Mouse (Mus musculus) hindbrain, embryonic 14.5 days (tissue): ENCODE measurements around the gene Ier5. TPM values are rescaled to one million over a fixed set of nuclear protein-coding genes. Genes with fewer than 3 reads are reported as not detected.

Experiments used
- ATAC-seq: fragments of 200-750 bp; cut with Nextera tagmentation; 2 replicates; pipeline ENCODE4 v1.8.0; 2017; ENCODE audit warnings: moderate number of reproducible peaks, mild to moderate bottlenecking, moderate TSS enrichment, moderate library complexity; ENCODE audit not compliant: low FRiP score
- DNase-seq: peaks from one replicate; pipeline ENCODE4 v3.0.0-alpha.2; 2015; ENCODE audit warnings: low spot score
- H3K27ac ChIP-seq: fragments of 300-500 bp; sonication (generic); 2 replicates; pipeline ENCODE4 v1.5.1; 2014; ENCODE audit warnings: mild to moderate bottlenecking, moderate library complexity
- H3K27me3 ChIP-seq: fragments of 300-500 bp; sonication (generic); 2 replicates; pipeline ENCODE4 v1.6.1; 2014; ENCODE audit warnings: mild to moderate bottlenecking, low read length, mixed read lengths; ENCODE audit not compliant: control insufficient read depth, insufficient read depth
- H3K36me3 ChIP-seq: fragments of 300-500 bp; sonication (generic); replicated peaks from 2 replicates; pipeline ENCODE4 v1.6.1; 2014; ENCODE audit not compliant: control insufficient read depth, insufficient read depth
- H3K4me1 ChIP-seq: fragments of 300-500 bp; sonication (generic); replicated peaks from 2 replicates; pipeline ENCODE4 v1.6.1; 2014; ENCODE audit warnings: antibody characterized with exemption, low read length, mixed read lengths; ENCODE audit not compliant: control insufficient read depth, insufficient read depth
- H3K4me2 ChIP-seq: fragments of 300-500 bp; sonication (generic); replicated peaks from 2 replicates; pipeline ENCODE4 v1.6.1; 2014; ENCODE audit warnings: mild to moderate bottlenecking, moderate library complexity
- H3K4me3 ChIP-seq: fragments of 300-500 bp; sonication (generic); replicated peaks from 2 replicates; pipeline ENCODE4 v1.5.1; 2014; ENCODE audit warnings: mild to moderate bottlenecking, low read length
- H3K9ac ChIP-seq: fragments of 300-500 bp; sonication (generic); 2 replicates; pipeline ENCODE4 v1.6.1; 2014
- H3K9me3 ChIP-seq: fragments of 300-500 bp; sonication (generic); 2 replicates; pipeline ENCODE4 v1.6.1; 2016; ENCODE audit warnings: low read length; ENCODE audit not compliant: control insufficient read depth
- WGBS: fragments of 180-500 bp; shearing (Covaris S2); extraction: QIAGEN DNeasy Blood & Tissue Kit; methylation state at CpG from one replicate; pipeline ENCODE4 v1.1.7; 2014; 5-methylcytosine and 5-hydroxymethylcytosine counted together
- polyA plus RNA-seq: library from polyadenylated mRNA; unstranded; fragments of >200 nt; fragmentation: Nextera tagmentation; extraction: Ambion mirVana; gene quantifications from 2 replicates; pipeline ENCODE4 v1.2.1, GENCODE M21; 2014

The Ier5 gene
- polyA plus RNA-seq, 1 experiment from 2014 or later: 10.5 TPM

- WGBS: 20% methylated on average over 7 of the region's 7 CpGs
- no peak overlapping the region for H3K4me2 ChIP-seq
- DNase-seq: no peak
Measured at GRCm38 (mm10) chr1:155071287-155071876, 28.1 kb downstream of the Ier5 start.

DNA sequence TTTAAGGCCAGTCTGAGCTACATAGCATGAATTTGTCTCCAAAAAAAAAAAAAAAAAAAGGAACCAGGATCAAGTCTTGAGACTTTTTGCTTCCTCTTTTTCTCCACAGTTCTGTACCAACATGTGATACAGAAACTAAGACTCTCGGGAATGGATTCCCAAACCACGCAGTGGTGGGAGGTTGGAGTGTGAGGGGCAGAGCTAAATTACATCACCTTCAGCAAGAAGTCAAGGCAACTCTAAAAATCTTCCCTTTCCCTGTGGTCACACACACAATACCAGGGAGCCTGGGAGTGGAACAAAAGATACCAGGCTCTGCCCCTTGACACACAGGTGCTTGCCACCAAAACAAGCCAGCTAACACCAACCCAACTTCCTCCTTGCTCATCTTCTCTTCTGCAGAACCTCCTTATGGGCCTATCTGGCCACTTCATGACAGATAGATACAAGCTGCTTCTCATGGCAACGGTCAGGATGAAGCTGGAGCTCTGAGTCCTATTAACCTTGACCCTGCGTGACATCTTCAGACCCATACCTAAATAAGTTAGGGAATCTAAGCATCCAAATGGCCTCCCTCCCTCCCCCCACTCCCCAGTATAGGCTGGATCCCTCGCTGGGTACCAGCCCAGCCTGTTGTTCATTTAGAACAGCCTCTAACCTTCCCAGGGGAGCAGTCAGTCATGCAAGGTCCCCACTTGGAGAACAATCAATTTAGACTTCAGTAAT, 28.7 kb downstream of the Ier5 start:
- H3K4me3 ChIP-seq: no peak overlapping the region
- H3K27me3 ChIP-seq: no peaks in the 10 kb centered on the region
- no peak overlapping the region for H3K9ac ChIP-seq
- no peaks in the 10 kb centered on the region for H3K9me3 ChIP-seq
- peaks cover 20% of the 10 kb centered on the region for H3K4me1 ChIP-seq
- H3K36me3 ChIP-seq: no peaks in the 10 kb centered on the region
- DNase-seq (no peak), ATAC-seq (no peak)
- no peak overlapping the region for H3K4me2 ChIP-seq
- 49% methylated on average over 5 of the region's 5 CpGs for WGBS
- no peak overlapping the region for H3K27ac ChIP-seq

More at GRCm38 (mm10) chr1:155071287-155071876, 28.1 kb downstream of the Ier5 start:
- Histone ChIP-seq H3K36me3 (no peaks in the 10 kb centered on the region), H3K4me3 (no peak overlapping the region), H3K9me3 (no peaks in the 10 kb centered on the region), H3K9ac (no peak overlapping the region), H3K27ac (no peak overlapping the region), H3K27me3 (no peaks in the 10 kb centered on the region), H3K4me1 (peaks cover 20% of the 10 kb centered on the region)
- ATAC-seq: 0 out of 2 replicates have a peak, but pooled peaks have one; percentile 46

DNA sequence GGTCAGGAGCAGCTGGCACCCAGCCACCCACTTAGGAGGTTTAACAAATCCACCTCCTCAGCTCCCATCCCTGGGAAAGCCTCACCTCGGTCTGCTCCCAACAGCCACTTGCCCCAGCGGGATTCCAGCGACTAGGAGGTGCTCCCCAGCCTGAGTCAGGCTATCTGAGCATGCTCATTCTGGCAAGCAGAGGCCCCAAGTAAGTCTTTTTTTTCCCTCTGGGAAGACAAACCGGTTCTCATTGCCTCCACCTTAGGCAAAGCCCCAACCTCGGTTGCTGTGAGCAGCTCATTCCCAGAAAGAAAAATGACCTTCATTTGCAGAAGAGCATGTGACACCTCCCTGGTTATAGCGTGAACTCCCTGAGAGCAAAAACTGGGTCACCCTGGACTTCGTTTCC, 29.7 kb downstream of the Ier5 start:
- H3K9ac ChIP-seq: no peak overlapping the region
- DNase-seq (no peak), ATAC-seq (no peak)
- no peak overlapping the region for H3K4me2 ChIP-seq
- WGBS: 50% methylated on average over 7 of the region's 7 CpGs
- H3K27me3 ChIP-seq: no peaks in the 10 kb centered on the region
- H3K27ac ChIP-seq: no peak overlapping the region
- no peaks in the 10 kb centered on the region for H3K36me3 ChIP-seq
- peaks cover 20% of the 10 kb centered on the region for H3K4me1 ChIP-seq
- no peak overlapping the region for H3K4me3 ChIP-seq
- no peaks in the 10 kb centered on the region for H3K9me3 ChIP-seq

DNA sequence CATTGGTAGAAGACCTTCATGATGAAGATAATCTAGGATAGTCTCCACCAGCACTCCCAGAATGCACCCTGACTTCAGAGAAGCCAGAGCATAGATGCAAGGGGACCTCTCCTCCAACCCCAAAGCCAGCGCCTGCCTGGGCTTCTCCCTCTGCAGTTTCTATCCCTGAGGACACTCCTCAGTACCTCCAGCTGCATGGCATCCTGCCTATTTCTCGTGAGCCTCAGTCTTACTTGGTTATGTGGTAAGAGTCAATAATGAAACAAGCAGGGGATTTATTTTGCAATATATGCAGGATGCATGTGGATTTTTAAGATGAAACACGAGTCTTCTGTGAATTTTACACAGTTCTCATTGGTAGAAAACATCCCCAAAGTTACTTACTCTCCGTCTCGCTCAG, 33.2 kb downstream of the Ier5 start:
- peaks cover 8% of the 10 kb centered on the region for H3K4me1 ChIP-seq
- no peaks in the 10 kb centered on the region for H3K27me3 ChIP-seq
- 81% methylated on average over 5 of the region's 5 CpGs for WGBS
- ATAC-seq: no peak
- no peak overlapping the region for H3K27ac ChIP-seq
- H3K4me3 ChIP-seq: no peak overlapping the region
- no peaks in the 10 kb centered on the region for H3K36me3 ChIP-seq
- no peak overlapping the region for H3K4me2 ChIP-seq
- H3K9me3 ChIP-seq: no peaks in the 10 kb centered on the region
- no peak overlapping the region for H3K9ac ChIP-seq
- no peak for DNase-seq

- no peaks in the 10 kb centered on the region for H3K9me3 ChIP-seq
- 0 out of 2 replicates have a peak, but pooled peaks cover 3% of the 10 kb centered on the region for H3K4me1 ChIP-seq
- DNase-seq (no peak), ATAC-seq (no peak)
- no peak overlapping the region for H3K9ac ChIP-seq
- H3K27me3 ChIP-seq: no peaks in the 10 kb centered on the region
- no peak overlapping the region for H3K27ac ChIP-seq
- WGBS: 72% methylated on average over 11 of the region's 11 CpGs
- no peak overlapping the region for H3K4me2 ChIP-seq
- no peak overlapping the region for H3K4me3 ChIP-seq
- no peaks in the 10 kb centered on the region for H3K36me3 ChIP-seq
Measured at GRCm38 (mm10) chr1:155065068-155065701, 34.3 kb downstream of the Ier5 start.

DNA sequence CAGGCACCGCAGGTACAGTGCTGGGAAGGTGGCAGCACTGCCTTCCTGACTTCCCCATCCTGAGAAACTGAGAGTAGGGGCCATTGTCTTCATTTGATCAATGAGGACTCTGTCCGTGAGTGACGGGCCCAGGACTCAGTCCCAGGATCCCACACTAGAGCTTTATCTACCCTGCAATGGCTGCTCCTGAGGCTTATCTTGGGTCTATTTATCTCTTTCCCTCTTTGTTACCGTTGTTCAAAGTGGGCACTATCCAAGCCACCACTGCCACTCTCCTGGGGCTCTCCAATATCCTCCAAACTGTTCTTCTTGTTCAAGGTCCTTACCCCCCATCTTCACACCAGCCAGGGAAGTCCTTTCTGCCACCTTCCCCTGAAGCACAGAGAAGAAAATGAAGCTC, 34.8 kb downstream of the Ier5 start:
- Histone ChIP-seq H3K27ac (no peak overlapping the region), H3K4me1 (peaks cover 6% of the 10 kb centered on the region; the same call in 1 of the 2 replicates), H3K4me3 (no peak overlapping the region), H3K27me3 (no peaks in the 10 kb centered on the region), H3K4me2 (no peak overlapping the region), H3K9me3 (no peaks in the 10 kb centered on the region), H3K9ac (no peak overlapping the region), H3K36me3 (no peaks in the 10 kb centered on the region)
- no peak for DNase-seq
- ATAC-seq: no peak
- WGBS: 59% methylated on average over 4 of the region's 4 CpGs

- Histone ChIP-seq H3K9me3 (no peaks in the 10 kb centered on the region), H3K4me3 (no peak overlapping the region), H3K27me3 (no peaks in the 10 kb centered on the region), H3K4me1 (peaks cover 11% of the 10 kb centered on the region; the same call in 1 of the 2 replicates), H3K27ac (no peak overlapping the region), H3K36me3 (no peaks in the 10 kb centered on the region), H3K9ac (no peak overlapping the region), H3K4me2 (no peak overlapping the region)
- ATAC-seq: no peak
- DNase-seq: no peak
- WGBS: 87% methylated on average over 5 of the region's 5 CpGs
Measured at GRCm38 (mm10) chr1:155064111-155064510, 35.3 kb downstream of the Ier5 start.

- Histone ChIP-seq H3K9ac (no peak overlapping the region), H3K27ac (no peak overlapping the region), H3K4me2 (no peak overlapping the region), H3K4me3 (no peak overlapping the region), H3K9me3 (no peaks in the 10 kb centered on the region), H3K36me3 (no peaks in the 10 kb centered on the region), H3K27me3 (no peaks in the 10 kb centered on the region), H3K4me1 (peaks cover 13% of the 10 kb centered on the region; the same call in 1 of the 2 replicates)
- ATAC-seq: peak; percentile 66
- 70% methylated on average over 4 of the region's 4 CpGs for WGBS
- DNase-seq: no peak
Measured at GRCm38 (mm10) chr1:155062963-155063362, 36.5 kb downstream of the Ier5 start.

- Histone ChIP-seq H3K9me3 (no peaks in the 10 kb centered on the region), H3K4me2 (no peak overlapping the region), H3K27me3 (no peaks in the 10 kb centered on the region), H3K9ac (no peak overlapping the region), H3K4me1 (peaks cover 13% of the 10 kb centered on the region; the same call in 1 of the 2 replicates), H3K4me3 (no peak overlapping the region), H3K27ac (no peak overlapping the region), H3K36me3 (no peaks in the 10 kb centered on the region)
- 94% methylated on average over 7 of the region's 7 CpGs for WGBS
- no peak for ATAC-seq
- no peak for DNase-seq
Measured at GRCm38 (mm10) chr1:155062057-155062456, 37.4 kb downstream of the Ier5 start.
